Mouse (Mus musculus) lung, embryonic 14.5 days (tissue): ENCODE measurements at regions not wholly inside any gene's neighbourhood (a gene's known extent, or its start where the extent isn't known, plus 50 kb on each side); places are given as distances from the start of the nearest gene placed in this dataset.
"Not testable (repeated sequence)": the region's sequence is repeated elsewhere in the genome, so short reads cannot be mapped to it uniquely, and the experiment has no call there.

Experiments used
- ATAC-seq: fragments of 200-750 bp; cut with Nextera tagmentation; 2 replicates; pipeline ENCODE4 v1.8.0; 2017; ENCODE audit warnings: mild to moderate bottlenecking, moderate TSS enrichment, moderate library complexity; ENCODE audit not compliant: insufficient read depth
- DNase-seq: peaks from one replicate; pipeline ENCODE4 v3.0.0-alpha.2; 2015
- H3K27ac ChIP-seq: fragments of 300-500 bp; sonication (generic); 2 replicates; pipeline ENCODE4 v1.5.1; 2014; ENCODE audit warnings: low read depth, mild to moderate bottlenecking, moderate library complexity
- H3K27me3 ChIP-seq: fragments of 300-500 bp; sonication (generic); 2 replicates; pipeline ENCODE4 v1.6.1; 2014; ENCODE audit warnings: low read length, control low read depth; ENCODE audit not compliant: insufficient read depth
- H3K36me3 ChIP-seq: fragments of 300-500 bp; sonication (generic); 2 replicates; pipeline ENCODE4 v1.6.1; 2014; ENCODE audit warnings: control low read depth; ENCODE audit not compliant: insufficient read depth
- H3K4me1 ChIP-seq: fragments of 300-500 bp; sonication (generic); 2 replicates; pipeline ENCODE4 v1.6.1; 2014; ENCODE audit warnings: antibody characterized with exemption, control low read depth; ENCODE audit not compliant: insufficient read depth
- H3K4me2 ChIP-seq: fragments of 300-500 bp; sonication (generic); 2 replicates; pipeline ENCODE4 v1.6.1; 2014; ENCODE audit warnings: mild to moderate bottlenecking
- H3K4me3 ChIP-seq: fragments of 300-500 bp; sonication (generic); 2 replicates; pipeline ENCODE4 v1.5.1; 2014; ENCODE audit warnings: low read depth, low read length
- H3K9ac ChIP-seq: fragments of 300-500 bp; sonication (generic); 2 replicates; pipeline ENCODE4 v1.6.1; 2014
- H3K9me3 ChIP-seq: fragments of 300-500 bp; sonication (generic); 2 replicates; pipeline ENCODE4 v1.6.1; 2016; ENCODE audit warnings: low read depth, low read length, control low read depth
- CTCF ChIP-seq: IDR thresholded peaks from 2 replicates; pipeline ENCODE4 v1.5.1; 2016; ENCODE audit warnings: antibody characterized with exemption, low read depth
- WGBS: fragments of 180-500 bp; shearing (Covaris S2); extraction: QIAGEN DNeasy Blood & Tissue Kit; methylation state at CpG from one replicate; pipeline ENCODE4 v1.1.7; 2014; 5-methylcytosine and 5-hydroxymethylcytosine counted together

- Histone ChIP-seq H3K27me3 (no peaks in the 10 kb centered on the region), H3K9me3 (no peaks in the 10 kb centered on the region), H3K4me3 (no peak overlapping the region), H3K9ac (no peak overlapping the region), H3K4me1 (no peaks in the 10 kb centered on the region), H3K27ac (no peak overlapping the region), H3K36me3 (no peaks in the 10 kb centered on the region), H3K4me2 (no peak overlapping the region)
- DNase-seq (peak; percentile 68), ATAC-seq (no peak)
- TF ChIP-seq CTCF: no peak
- 65% methylated on average over 4 of the region's 4 CpGs for WGBS
Observed at GRCm38 (mm10) chr1:64411851-64412480, 120.5 kb upstream of the Creb1 start.

GRCm38 (mm10) chr1:64408807-64409582 is 123.5 kb upstream of the Creb1 start:
- TF ChIP-seq CTCF: no peak
- ATAC-seq: no peak
- WGBS: 66% methylated on average over 4 of the region's 4 CpGs

GRCm38 (mm10) chr1:64391525-64391924 is 140.9 kb upstream of the Creb1 start:
- no peaks in the 10 kb centered on the region for H3K36me3 ChIP-seq
- ATAC-seq (no peak), DNase-seq (no peak)
- H3K4me3 ChIP-seq: no peak overlapping the region
- H3K27ac ChIP-seq: no peak overlapping the region
- H3K27me3 ChIP-seq: no peaks in the 10 kb centered on the region
- H3K4me2 ChIP-seq: no peak overlapping the region
- TF ChIP-seq CTCF: no peak
- H3K4me1 ChIP-seq: no peaks in the 10 kb centered on the region
- H3K9ac ChIP-seq: no peak overlapping the region
- WGBS: 73% methylated on average over 8 of the region's 8 CpGs
- no peaks in the 10 kb centered on the region for H3K9me3 ChIP-seq

More at GRCm38 (mm10) chr1:64408807-64409582, 123.5 kb upstream of the Creb1 start:
- Histone ChIP-seq H3K27me3 (no peaks in the 10 kb centered on the region), H3K4me3 (no peak overlapping the region), H3K9me3 (no peaks in the 10 kb centered on the region), H3K9ac (no peak overlapping the region), H3K36me3 (no peaks in the 10 kb centered on the region), H3K27ac (no peak overlapping the region), H3K4me1 (no peaks in the 10 kb centered on the region), H3K4me2 (no peak overlapping the region)
- DNase-seq: peak; percentile 48

- H3K9ac ChIP-seq: no peak overlapping the region
- H3K27me3 ChIP-seq: no peaks in the 10 kb centered on the region
- H3K9me3 ChIP-seq: no peaks in the 10 kb centered on the region
- H3K4me2 ChIP-seq: no peak overlapping the region
- no peaks in the 10 kb centered on the region for H3K36me3 ChIP-seq
- no peak overlapping the region for H3K27ac ChIP-seq
- H3K4me1 ChIP-seq: no peaks in the 10 kb centered on the region
- WGBS: 9% methylated on average over 6 of the region's 6 CpGs
- no peak for TF ChIP-seq CTCF
- no peak overlapping the region for H3K4me3 ChIP-seq
- DNase-seq (no peak), ATAC-seq (peak; percentile 62)
Observed at GRCm38 (mm10) chr1:64381264-64381663, 151.2 kb upstream of the Creb1 start.

- not testable (repeated sequence) for H3K4me2 ChIP-seq
Observed at GRCm38 (mm10) chr1:64376426-64376825, 156.0 kb upstream of the Creb1 start.

GRCm38 (mm10) chr1:64374286-64375071 is 158.0 kb upstream of the Creb1 start:
- no peak for ATAC-seq
- DNase-seq: peak; percentile 23
- no peak for TF ChIP-seq CTCF

More at GRCm38 (mm10) chr1:64376426-64376825, 156.0 kb upstream of the Creb1 start:
- H3K9ac ChIP-seq, H3K4me3 ChIP-seq, H3K9me3 ChIP-seq, ATAC-seq, DNase-seq, H3K27me3 ChIP-seq, H3K4me1 ChIP-seq, H3K27ac ChIP-seq, H3K36me3 ChIP-seq: not testable (repeated sequence)
- 83% methylated on average over 1 of the region's 1 CpGs for WGBS

GRCm38 (mm10) chr1:64364095-64364494 is 168.3 kb upstream of the Creb1 start:
- no peak overlapping the region for H3K27ac ChIP-seq
- H3K9me3 ChIP-seq: no peaks in the 10 kb centered on the region
- no peak overlapping the region for H3K4me2 ChIP-seq
- DNase-seq (no peak), ATAC-seq (no peak)
- H3K9ac ChIP-seq: no peak overlapping the region
- no peak overlapping the region for H3K4me3 ChIP-seq
- H3K27me3 ChIP-seq: no peaks in the 10 kb centered on the region
- H3K36me3 ChIP-seq: no peaks in the 10 kb centered on the region
- 79% methylated on average over 1 of the region's 1 CpGs for WGBS
- no peak for TF ChIP-seq CTCF
- H3K4me1 ChIP-seq: no peaks in the 10 kb centered on the region

More at GRCm38 (mm10) chr1:64374286-64375071, 158.0 kb upstream of the Creb1 start:
- no peak overlapping the region for H3K9ac ChIP-seq
- no peaks in the 10 kb centered on the region for H3K9me3 ChIP-seq
- H3K4me2 ChIP-seq: no peak overlapping the region
- H3K4me3 ChIP-seq: no peak overlapping the region
- H3K4me1 ChIP-seq: no peaks in the 10 kb centered on the region
- H3K27ac ChIP-seq: no peak overlapping the region
- WGBS: 43% methylated on average over 13 of the region's 13 CpGs
- no peaks in the 10 kb centered on the region for H3K36me3 ChIP-seq
- H3K27me3 ChIP-seq: no peaks in the 10 kb centered on the region
